Mouse (Mus musculus) urinary bladder, postnatal 10 days (tissue): ENCODE results near the gene Paics.
"Not testable (repeated sequence)": the region's sequence is repeated elsewhere in the genome, so short reads cannot be mapped to it uniquely, and the experiment has no call there.

Experiments used
- DNase-seq: peaks from one replicate; pipeline ENCODE4 v3.0.0; 2022; ENCODE audit warnings: low spot score

Gene Paics

DNA sequence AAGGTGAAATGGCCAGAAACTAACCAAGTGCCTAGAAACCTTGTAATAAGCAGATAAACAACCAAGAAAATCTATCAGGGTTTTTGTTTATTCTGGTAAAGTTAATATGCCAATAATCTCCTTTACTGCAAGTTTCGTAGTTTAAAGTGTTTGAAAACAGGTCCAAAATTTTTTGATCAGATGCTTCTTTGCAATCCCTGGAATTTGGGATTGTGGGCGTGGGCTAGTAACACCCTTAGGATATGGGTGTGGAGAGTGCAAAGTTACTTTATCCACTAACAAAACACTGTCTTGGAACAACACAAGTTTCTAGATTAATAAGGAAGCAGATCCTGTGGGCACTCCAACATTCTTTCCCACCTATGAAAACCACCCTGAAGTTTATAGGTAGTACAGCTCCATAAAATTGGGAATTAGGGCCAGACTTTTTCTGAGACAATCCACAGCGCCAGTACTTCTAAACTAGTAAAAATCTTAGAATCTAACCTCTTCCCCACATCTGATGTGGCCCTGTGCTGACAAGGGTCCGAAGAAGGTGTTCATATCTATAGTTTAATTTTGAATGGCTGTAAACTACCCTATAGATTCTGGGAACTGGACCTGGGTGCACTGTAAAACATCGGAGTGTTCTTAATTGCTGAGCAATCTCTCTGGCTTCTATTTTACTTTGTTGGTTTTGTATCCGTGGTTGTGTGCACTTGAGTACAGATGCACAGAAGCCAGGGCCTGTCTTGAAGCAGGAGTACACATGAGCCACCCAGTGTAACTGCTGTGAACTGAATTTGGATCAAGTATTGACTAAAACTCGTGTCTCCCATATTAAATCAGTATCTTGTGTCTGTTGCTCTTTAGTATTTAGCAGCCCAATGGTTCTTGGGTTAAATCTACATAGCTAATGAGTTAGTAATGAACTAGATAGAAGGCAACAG, 1.3 kb downstream of the Paics start:
- DNase-seq: no peak

DNA sequence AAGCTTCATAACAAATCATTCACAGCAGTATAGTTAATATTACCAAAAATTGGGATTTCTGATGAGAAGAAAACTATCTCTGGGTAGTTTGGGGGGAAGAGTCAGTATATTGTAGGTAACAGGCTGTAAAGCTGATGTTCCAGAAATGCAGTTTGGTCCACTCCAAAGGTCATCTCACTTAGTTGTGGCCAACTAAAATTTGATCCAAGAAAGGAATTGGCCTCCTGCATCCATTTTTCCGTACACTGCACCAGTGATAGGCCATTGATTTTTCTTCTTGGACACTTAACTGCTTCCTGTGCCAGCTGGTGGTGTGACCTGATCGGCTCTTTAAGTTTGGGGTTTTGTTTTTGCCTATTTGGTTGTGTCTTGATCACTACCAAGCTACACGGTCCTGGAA, 2.7 kb downstream of the Paics start:
- no peak for DNase-seq

- DNase-seq: no peak
These were observed 3.3 kb downstream of the Paics start for GRCm38 (mm10) chr5:76954271-76954900.

- no peak for DNase-seq
These were observed 4.4 kb downstream of the Paics start for GRCm38 (mm10) chr5:76955474-76955873.

DNA sequence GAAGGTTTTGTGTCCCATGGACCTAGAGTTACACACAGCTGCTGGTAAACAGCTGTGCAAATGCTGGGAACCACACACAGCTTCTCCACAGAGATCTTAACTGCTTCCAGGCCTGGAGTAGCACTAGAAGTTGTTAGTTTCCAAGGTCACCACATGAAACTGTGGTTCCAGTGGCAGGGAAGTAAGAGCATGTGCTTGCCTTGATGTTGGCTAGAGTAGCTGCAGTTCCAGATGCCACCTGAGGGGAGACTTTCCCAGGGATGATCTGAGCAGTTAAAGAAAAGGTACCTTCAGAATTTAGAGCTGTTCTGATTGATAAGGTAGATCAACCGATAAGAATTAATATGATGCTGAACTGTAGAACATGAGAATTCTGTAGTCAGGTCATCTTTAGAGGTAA, 6.8 kb downstream of the Paics start:
- DNase-seq: no peak

DNA sequence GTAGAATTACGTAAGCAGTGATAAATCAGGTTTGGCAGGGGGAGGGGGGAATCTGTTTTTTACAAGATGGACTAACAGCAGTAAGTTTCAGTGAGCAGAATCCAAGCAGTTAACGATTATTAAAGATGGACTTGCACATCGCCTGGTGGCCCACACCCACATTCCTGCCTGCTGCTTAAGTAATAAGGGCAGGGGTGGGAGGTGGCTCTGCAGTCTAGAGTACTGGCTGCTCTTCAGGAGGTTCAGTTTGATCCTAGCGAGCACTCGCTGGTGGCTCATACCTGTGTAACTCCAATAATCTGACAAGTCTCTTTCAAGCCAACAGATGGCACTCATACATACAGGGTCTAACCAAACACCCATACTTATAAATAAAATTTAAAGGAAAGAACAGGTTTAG, 8.5 kb downstream of the Paics start:
- DNase-seq: no peak

DNA sequence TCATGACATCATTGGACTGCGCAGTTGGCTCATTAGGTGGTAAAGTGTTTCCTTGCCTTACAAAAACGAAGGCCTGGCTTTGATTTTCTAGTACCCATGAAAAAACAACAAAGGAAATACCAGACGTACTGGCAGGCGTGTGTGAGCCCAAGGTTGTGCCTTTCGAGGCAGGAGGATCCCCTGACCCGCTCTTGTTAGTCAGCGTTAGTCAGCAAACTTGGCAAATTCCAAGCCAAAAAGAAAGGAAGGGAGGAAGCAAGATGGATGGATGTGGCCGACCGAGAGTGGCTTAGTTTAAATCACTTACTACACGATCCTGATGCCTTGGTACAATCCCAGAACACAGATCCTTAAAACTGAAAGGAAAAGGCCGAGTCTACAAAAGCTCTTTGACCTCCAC, 11.4 kb downstream of the Paics start:
- DNase-seq: no peak

DNA sequence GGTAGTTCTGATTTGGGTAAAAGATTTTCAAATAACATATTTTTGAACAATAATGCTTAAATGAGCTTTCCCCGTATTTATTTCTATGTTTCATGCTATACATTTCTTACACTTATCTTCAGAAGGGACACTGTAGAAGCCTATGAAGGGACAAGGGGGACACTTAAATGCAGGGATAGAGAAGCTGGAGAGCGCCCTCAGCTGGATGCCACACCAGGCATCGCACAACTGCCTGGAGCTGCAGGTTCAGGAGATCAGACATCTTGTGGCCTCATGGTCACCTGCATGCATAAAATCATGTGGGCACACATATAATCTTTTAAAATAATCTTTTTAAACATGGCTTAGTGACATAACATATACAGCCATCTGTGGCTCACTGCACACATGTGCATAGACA, 13.5 kb downstream of the Paics start:
- no peak for DNase-seq

- DNase-seq: no peak
These were observed 18.1 kb downstream of the Paics start for GRCm38 (mm10) chr5:76969250-76969649.

GRCm38 (mm10) chr5:76971115-76971514, 20.0 kb downstream of the Paics start:
- DNase-seq: not testable (repeated sequence)

- no peak for DNase-seq
These were observed 22.4 kb downstream of the Paics start for GRCm38 (mm10) chr5:76973488-76973887.

GRCm38 (mm10) chr5:76974207-76974553, 23.1 kb downstream of the Paics start:
- DNase-seq: no peak

GRCm38 (mm10) chr5:76974554-76975285, 23.6 kb downstream of the Paics start, which contains the start of gene Srp72:
Gene Srp72, plus strand, starts transcription at chr5:76974683.
- DNase-seq: peak; percentile 54

DNA sequence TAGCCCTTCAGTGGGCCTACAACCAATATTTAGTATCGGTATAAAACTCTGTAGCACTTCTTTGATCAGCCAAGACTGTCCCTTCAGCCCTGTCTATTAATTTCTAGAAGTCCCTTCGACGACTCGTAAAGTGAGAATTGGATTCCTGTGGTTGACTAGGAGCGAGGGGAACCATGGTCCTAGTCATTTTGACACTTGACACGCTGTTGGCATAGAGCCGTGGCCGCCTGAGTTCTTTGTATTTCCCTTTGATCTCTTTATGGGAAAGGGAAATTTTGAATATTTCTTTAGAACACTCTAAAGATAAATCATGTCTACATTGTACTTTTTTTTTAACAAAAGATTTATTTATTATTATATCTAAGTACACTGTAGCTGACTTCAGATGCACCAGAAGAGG, 24.6 kb downstream of the Paics start:
- no peak for DNase-seq

DNA sequence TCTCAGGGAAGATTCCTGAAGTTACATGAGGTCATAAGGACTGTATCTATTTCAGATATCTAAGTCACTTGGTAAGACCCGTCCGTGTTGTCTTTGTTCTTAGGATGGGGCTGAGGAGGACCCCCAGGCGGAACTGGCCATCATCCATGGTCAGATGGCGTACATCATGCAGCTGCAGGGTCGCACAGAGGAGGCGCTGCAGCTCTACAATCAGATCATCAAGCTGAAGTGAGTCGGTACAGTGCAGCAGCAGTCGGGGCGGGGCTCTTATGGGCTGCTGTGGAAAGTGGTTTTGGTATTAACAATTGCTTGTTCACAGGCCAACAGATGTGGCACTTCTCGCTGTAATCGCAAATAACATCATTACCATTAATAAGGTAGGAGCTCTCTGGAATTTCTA, 32.9 kb downstream of the Paics start:
- DNase-seq: no peak

DNA sequence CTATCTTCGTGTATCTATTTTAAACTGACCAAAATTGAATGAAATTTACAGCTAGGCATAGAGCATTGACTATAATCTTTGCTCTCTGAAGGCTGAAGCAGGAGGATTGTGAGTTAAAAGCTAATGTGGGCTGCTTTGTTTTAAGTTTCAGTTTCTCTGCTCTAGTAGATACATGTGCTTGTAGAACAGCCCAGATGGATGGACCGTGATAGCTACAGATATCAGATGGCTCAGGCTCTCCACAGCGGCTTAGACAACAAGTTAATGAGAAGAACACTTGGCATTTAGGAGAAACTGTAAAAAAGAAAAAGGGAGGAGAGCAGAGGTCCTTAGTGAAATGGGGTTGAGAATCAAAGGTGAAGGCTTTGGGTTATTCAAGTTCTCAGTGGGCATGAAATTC, 39.7 kb downstream of the Paics start:
- DNase-seq: no peak

DNA sequence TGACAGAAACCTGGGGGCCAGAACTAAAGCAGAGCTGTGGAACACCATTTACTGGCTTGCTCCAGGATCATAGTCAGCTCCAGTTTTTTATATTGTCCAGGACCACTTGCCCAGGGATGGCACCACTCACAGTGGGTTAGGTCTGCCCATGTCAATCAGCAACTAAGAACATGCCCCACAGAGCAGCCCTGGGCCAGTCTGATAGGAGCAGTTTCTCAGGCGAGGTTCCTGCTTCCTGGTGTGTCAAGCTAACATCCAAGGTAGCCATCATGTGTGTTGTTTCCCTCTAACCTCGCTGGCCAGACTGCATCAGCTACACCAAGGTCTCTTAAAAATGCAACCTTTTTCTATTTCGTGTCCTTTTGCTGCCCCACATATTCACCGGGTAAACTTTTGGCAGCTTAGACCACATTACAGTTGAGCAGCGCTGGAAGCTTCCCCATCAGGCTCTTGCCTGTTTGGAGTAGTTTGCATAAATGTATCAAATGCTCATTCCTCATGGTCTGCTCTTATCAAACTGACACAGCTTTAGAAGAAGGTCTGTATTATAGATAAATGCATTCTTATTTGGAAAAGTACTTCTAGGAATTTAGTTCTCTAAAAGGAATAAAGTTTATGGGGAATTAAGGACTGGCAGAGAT, 42.2 kb downstream of the Paics start:
- no peak for DNase-seq

DNA sequence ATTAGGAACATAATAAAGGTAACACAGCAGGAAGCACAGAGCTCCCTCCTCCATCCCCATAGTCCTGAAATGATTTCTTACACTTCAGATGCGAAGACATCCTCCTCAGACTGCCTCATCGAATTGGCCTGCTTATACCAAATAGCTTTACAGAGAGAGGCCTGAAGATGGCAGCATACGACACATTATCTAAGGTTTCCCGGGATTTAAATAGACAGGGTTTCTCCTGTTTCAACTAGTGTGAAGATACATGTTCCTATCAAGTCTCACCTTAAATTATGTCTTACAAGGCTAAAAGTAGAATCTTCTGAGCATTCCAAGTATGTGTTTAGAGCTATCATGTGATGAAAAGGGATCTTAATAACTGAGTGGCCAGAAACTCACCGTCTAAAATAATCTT, 47.3 kb downstream of the Paics start:
- DNase-seq: no peak

- DNase-seq: no peak
These were observed 50.1 kb downstream of the Paics start for GRCm38 (mm10) chr5:77001192-77001591.

DNA sequence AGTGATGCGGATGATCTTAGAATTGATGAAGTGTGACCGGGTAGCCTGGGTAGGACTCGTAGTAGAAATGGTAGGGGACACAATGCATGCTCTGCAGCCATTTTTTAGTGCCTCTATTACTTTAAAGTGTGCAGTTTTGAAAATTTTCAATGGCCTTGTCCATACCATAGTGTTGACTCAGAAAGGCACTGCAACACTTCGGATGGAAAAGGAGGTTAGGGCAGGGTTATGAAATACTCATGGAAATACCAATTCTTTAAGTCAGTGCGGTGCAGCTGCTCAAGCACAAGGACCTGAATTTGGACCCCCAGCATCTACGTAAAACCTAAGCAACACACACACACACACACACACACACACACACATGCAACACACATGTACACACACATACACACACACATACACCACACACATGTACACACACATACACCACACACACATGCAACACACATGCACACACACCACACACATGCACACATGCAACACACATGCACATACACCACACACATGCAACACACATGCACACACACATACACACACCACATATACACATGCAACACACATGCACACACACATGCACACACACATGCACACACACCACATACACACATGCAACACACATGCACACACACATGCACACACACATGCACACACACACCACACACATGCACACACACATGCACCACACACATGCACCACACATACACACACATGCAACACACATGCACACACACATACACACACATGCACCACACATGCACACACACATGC, 53.1 kb downstream of the Paics start, which contains the start of gene Arl9:
Gene Arl9 (plus strand): TSS at position 5 of the 771 bp plus-strand sequence.
- DNase-seq: no peak

- no peak for DNase-seq
These were observed 59.2 kb downstream of the Paics start for GRCm38 (mm10) chr5:77010352-77010751.
